Mouse (Mus musculus) v-Abl transformed pro-B cells (cell line): ENCODE data around the gene Rreb1.

Experiments used
- in situ Hi-C, 2 experiments: fragments of 400-800 bp; cut with MboI; formaldehyde crosslinking; loops; one replicate each; pipeline ENCODE4 v1.15.1; 2025; ENCODE audit not compliant: unreplicated experiment in 2 of 2

Gene Rreb1

GRCm38 (mm10) chr13:37903036-37903435, 124.8 kb downstream of the Rreb1 start:
- in situ Hi-C loops = no loop called here

- in situ Hi-C loops = no loop called here
These were observed 125.3 kb downstream of the Rreb1 start for GRCm38 (mm10) chr13:37903476-37903875.

GRCm38 (mm10) chr13:37904436-37904835, 126.2 kb downstream of the Rreb1 start:
- in situ Hi-C loops = no loop called here

DNA sequence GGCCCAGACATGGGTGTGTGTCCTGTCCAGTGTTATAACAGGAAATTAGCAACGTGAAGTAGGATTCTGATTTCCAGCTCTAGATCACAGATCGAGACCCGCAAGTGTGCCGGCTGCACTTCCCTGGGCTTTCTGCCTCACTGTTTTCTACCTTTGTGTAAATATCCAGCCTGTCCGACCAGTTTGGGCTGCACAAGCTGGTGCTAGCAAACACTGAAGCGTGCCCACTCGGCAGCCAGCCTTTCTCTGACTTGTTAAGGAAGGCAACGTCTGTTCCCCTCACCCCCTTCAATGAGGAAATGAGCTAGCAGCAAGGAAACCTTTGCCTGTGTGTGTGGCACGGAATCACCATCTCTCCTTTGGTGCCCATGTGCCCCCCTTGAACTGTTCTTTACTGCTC, 129.9 kb downstream of the Rreb1 start:
- in situ Hi-C loops = no loop called here

- in situ Hi-C loops = no loop called here
These were observed 130.3 kb downstream of the Rreb1 start for GRCm38 (mm10) chr13:37908493-37908892.

DNA sequence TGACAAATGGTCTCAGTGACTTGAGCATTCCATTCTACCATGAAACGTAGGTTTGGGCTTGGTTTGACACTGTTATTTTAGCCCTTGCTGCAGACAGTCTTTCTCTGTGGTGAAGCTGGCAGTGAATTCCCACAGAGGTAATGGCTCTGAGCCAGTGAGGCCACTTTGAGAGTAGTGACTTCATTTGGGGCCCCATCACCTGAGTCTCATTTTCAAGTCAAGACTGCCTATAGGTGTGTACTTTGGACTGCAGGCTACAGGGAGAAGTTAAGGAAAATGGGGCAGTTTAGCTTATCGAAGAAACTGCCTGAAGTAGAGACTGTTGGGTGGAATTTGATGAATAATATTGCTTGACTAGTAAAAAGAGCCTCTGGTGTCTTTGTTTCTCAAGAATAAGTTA, 131.0 kb downstream of the Rreb1 start:
- in situ Hi-C loops = no loop called here

DNA sequence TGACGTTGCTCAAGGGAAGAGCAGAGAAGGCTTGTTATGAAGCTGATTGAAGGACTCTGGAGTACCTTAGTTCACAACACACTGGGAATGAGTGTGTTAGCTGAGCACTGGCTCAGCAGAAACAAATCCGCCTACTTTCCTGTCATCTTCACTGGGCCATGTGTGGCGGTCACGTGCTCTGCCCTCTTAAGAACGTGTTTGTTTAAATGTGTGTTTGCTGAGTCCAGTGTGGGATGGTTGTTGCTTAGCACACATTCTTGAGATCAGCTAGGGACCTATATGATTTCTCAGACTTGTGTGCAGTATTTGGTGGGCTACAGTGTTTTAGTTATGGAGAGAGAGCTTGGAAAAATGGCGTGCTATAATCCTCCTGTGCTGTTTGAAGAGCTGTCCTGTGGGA, 133.8 kb downstream of the Rreb1 start:
- in situ Hi-C loops = no loop called here

DNA sequence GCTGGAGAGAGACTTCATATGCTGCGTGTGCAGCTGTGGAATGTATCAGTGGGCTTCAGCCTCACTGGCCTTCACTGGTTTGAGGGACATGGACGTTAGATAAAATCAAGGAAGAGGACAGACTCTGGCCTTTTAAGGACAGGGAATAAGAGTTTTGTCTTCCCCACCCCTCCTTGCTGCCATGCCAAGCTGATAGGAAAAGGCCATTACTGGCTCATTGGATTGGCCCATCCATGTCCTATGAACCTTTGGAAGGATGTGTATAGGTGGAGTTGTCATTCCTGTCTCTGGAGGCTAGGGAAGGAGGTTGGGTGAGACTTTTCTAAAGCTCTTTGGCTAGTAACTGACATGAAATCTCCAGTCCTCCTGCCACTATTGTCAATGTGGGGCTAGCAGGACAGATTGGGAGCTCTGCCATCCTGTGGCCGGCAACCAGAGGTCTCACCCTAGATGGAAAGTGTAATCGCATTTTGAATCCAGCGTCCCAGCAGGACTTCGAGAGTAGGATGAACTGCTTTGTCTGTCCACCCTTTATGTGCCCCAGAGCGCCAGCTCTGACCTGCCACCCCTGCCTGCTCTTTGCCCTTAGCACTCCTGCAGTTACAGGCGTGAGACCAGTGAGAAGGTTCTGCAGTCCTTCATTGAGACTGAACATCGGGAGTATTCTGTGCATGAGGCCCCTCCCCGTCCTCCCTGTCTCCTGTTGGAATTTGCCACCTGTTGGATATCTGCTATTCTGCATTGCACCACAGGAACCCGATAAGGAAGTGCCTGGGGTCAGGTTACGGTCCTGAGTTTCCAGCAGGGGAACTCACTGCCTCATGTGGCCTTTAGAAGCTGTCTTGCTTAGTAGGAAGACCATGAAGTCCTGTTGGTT, 134.6 kb downstream of the Rreb1 start:
- in situ Hi-C loops = no loop called here

- in situ Hi-C loops = no loop called here
These were observed 135.8 kb downstream of the Rreb1 start for GRCm38 (mm10) chr13:37913963-37914362.

DNA sequence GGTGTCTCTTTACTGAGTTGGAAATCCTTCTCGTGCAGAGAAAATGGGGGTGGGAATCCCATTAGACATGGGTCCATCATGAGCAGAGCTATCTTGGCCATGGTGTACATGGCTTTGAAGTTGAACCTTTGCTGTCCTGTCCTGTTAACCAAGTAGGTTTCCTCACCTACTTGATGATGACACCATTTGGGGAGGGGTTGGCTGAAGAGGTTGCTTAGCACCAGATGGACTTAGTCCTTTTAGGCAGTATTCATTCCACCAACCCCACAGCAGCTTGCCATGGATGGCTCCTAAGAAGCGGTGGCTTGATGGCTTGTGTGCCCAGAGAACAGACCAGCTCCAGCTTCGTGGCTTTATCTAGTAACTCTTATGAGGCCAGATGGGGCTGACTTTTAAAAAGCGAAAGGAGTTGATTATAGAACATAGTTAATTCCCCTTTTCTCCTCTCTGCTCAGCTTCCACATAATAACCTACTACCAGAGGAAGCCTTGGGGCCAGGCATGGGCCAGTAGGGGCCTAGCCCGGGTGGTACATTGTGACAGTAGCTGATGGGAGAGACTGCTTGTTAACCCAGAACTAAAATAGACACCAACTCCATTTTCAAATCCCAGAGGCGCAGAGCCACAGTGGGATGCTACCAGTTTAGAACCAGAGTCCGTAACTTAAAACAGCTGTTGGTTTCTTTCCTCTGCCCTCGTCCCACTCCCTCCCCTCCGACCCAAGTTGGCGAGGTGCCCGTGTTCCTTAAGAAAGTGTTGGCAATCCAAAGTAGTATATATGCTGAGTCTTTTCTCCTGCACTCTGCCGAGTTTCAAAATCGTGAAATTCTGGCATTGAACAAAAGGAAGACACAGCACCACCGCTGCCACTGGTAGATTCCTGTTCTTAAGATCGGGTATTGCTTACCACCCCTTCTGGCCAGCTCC, 140.4 kb downstream of the Rreb1 start:
- in situ Hi-C loops = no loop called here

DNA sequence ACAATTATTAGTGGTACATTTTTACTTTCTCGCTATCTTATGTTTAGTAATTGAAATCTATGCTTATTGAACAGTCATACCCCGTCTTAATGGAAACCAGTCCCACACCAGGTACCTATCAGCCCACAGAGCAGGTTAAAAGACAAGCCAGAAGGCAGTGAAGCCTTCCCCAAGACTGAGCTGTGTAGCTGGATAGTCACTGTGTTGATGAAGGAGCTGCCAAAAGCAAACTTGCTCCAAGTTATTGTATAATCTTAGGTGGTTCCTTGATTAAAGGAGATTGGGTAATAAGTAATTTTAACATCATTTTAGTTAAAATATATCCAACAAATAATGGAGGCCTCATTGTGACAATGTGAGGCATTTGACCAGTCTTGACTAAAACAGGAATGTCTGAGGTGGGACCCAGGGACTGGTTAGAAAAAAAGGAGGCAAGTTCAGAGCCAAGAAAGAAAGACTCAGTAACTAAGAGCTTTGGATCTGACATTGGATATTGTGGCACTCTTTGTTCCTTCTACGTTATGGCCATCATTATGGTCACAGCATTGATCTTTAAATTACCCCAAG, 141.6 kb downstream of the Rreb1 start:
- in situ Hi-C loops = no loop called here

DNA sequence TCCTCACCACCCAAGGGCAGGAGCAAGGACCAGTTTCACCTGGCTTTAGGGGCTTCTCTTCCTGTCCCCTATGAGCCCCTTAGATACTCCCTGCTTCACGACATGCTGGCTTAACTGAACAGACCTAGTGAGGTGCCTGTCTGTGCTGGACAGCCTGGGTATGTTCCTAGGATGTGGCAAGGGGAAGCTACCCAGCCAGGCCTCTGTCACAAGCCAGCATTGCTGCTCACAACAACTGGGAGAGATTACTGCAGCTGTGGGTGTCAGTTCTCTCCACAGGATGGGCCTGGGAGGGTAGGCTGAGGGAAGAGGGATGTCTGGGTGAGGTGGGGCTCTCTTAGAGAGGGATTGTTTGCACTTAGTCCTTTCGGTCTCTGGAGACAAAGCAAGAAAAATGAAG, 142.5 kb downstream of the Rreb1 start:
- in situ Hi-C loops = no loop called here

GRCm38 (mm10) chr13:37923091-37923490, 144.9 kb downstream of the Rreb1 start:
- in situ Hi-C loops = no loop called here

DNA sequence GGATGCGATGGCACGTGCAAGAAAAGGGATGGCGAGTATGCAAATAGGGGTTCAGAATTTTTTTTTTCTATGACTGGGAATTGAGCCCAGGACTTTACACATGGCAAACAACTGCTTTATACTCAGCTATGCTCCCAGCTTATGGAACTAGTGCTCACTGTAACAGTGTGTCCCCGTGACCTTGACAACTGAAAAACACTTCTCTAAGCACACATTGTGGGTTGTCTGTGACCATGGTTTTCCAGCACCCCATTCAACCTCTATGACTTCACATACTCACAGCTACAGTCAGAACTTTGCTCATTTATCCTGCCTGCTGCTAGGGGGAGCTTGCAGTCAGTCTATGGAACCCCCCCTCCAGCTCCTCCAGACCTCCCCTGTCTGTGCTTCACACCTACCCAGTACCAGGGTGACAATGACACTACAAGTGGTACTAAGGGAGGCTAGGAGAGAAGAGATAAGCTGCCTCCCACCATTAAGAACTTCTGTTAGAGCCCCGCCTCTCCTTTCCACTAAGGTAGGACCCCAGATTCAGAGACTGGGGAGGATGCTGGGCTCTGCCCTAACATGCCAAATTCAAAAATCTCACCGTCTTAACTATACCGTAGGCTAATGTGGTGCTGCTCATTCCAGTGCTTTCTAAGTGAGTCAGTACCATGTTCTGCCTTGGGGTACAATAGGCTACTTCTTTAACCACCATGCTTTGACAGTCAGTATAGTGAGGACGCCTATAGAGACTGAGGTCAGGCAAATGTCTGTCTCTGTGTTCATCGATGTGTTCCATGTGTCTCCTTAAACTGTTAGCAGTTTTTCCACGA, 145.7 kb downstream of the Rreb1 start:
- in situ Hi-C loops = no loop called here

- in situ Hi-C loops = no loop called here
These were observed 146.3 kb downstream of the Rreb1 start for GRCm38 (mm10) chr13:37924461-37924948.

DNA sequence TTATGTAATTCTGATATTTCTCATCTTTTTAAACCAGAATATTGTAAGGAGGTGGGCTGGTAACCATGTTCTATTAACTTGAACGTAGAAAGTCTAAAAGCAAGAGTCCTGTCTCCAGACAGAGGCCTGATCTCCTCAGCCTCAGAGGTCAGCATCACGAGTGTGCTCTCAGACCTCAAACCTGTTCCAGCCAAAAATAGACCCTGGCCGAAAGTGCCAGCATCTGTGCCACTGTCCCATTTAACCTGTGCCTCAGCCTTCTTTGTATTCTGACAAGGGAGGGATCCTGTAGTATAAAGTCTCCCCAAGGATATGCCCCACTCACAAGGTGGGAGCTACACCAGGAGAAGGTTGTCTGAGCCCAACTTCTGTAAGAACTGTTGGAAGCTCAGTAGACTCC, 148.2 kb downstream of the Rreb1 start:
- in situ Hi-C loops = loop anchor here in 1 of 2 experiments (25.0 kb wide), 1 partner anchor 89 kb away; no protein-coding TSS in a partner anchor

DNA sequence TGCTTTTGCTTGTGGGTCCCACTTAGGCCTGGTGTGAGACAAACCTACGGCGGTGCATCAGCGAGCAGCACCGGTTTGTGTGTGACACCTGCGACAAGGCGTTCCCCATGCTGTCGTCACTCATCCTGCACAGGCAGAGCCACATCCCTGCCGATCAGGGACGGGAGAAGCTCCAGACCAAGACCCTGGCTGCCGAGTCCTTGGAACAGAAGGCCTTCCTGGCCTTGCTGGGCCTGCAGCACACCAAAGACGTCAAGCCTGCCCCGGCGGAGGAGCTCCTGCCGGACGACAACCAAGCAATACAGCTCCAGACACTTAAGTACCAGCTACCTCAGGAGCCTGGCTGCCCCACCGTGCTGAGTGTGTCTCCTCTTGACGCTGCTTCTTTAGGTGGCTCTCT, 151.3 kb downstream of the Rreb1 start:
- in situ Hi-C loops = loop anchor here in 1 of 2 experiments (25.0 kb wide), 1 partner anchor 92 kb away; no protein-coding TSS in a partner anchor

DNA sequence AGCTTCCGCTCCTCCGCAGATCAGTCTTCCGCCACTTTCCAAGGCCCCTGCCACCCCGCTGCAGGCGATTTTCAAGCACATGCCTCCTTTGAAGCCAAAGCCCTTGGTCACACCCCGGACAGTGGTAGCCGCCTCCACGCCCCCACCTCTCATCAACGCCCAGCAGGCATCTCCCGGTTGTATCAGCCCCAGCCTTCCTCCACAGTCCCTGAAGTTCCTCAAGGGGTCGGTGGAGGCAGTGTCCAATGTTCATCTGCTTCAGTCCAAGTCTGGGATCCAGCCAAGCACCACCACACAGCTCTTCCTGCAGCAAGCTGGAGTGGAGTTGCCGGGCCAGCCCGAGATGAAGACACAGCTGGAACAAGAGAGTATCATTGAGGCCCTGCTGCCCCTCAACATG, 151.9 kb downstream of the Rreb1 start:
- in situ Hi-C loops = loop anchor here (10.0 to 25.0 kb wide), 2 partner anchors 93 to 95 kb away; no protein-coding TSS in a partner anchor

GRCm38 (mm10) chr13:37930621-37931020, 152.4 kb downstream of the Rreb1 start:
- in situ Hi-C loops = loop anchor here (10.0 to 25.0 kb wide), 2 partner anchors 93 to 96 kb away; no protein-coding TSS in a partner anchor
